Mouse (Mus musculus): ENCODE results near the gene Tor2a. TPM values are rescaled to one million over a fixed set of nuclear protein-coding genes. Genes with fewer than 3 reads are reported as not detected.

Tor2a gene
- polyA plus RNA-seq, 1 experiment, result 171 TPM

DNA sequence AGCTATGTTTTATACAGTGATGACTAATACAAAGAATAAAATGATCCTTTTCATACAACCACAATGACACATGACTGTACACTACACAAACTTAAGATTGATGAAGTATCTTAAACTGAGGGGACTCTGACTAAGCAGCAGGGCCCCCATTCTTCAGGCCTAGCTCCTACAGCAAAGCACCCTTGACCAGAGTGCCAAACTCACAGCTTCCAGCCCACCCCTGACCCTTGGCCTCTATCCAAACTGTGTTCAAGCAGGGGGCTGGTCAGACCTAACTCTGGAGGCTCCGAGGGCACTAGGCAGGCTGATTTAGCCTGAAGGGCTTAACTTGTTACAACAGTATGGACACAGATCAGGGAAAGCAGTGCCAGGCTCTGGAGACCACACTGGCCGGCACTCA, 31.5 kb downstream of the Tor2a start:
- Histone ChIP-seq H3K27me3 (ENCODE audit: control insufficient read depth, insufficient read depth, low read length) (no peaks in the 10 kb centered on the region), H3K36me3 (ENCODE audit: control insufficient read depth, insufficient read depth, low read length) (no peaks in the 10 kb centered on the region), H3K4me1 (replicated peaks; ENCODE audit: control insufficient read depth, insufficient read depth, low read length) (peaks cover 7% of the 10 kb centered on the region), H3K4me3 (ENCODE audit: control insufficient read depth, insufficient read depth, low read length) (no peak overlapping the region), H3K27ac (ENCODE audit: control insufficient read depth, insufficient read depth, low read length) (no peak overlapping the region)
- no peak for TF ChIP-seq CTCF (IDR thresholded peaks at IDR 0.05; ENCODE audit: borderline replicate concordance, control insufficient read depth, extremely low read depth, insufficient read depth, low read length, poor library complexity)
- no peak for TF ChIP-seq POLR2A (IDR thresholded peaks at IDR 0.05; ENCODE audit: control insufficient read depth, extremely low read depth, insufficient read depth, low read length, poor library complexity)
- DNase-seq, result no peak
- 96% methylated on average over 2 of the region's 2 CpGs for WGBS

DNA sequence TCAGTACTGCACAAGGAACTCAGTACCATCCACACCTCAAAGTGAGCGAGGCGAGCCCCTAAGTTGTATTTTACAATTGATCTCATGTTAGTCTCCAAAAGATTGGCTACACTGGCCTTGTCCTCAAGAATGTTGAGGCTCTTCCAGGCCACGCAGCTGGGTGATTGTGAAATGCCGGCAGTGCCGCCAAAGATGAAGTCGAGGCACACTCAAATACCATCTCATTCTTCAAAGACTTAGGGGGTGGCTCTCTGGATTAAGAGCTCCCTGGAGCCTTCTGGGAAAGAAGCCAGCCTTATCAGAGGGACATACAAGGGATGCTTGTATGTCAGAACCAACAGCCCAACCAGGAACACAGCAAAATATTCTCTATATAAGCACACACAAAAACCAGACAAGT, 34.3 kb downstream of the Tor2a start:
- no peak overlapping the region for H3K27ac ChIP-seq (ENCODE audit: control insufficient read depth, insufficient read depth, low read length)
- no peak overlapping the region for H3K4me3 ChIP-seq (ENCODE audit: control insufficient read depth, insufficient read depth, low read length)
- TF ChIP-seq POLR2A (IDR thresholded peaks at IDR 0.05; ENCODE audit: control insufficient read depth, extremely low read depth, insufficient read depth, low read length, poor library complexity), result no peak
- TF ChIP-seq CTCF (IDR thresholded peaks at IDR 0.05; ENCODE audit: borderline replicate concordance, control insufficient read depth, extremely low read depth, insufficient read depth, low read length, poor library complexity), result no peak
- no peaks in the 10 kb centered on the region for H3K36me3 ChIP-seq (ENCODE audit: control insufficient read depth, insufficient read depth, low read length)
- no peaks in the 10 kb centered on the region for H3K27me3 ChIP-seq (ENCODE audit: control insufficient read depth, insufficient read depth, low read length)
- peaks cover 3% of the 10 kb centered on the region for H3K4me1 ChIP-seq (replicated peaks; ENCODE audit: control insufficient read depth, insufficient read depth, low read length)
- no peak for DNase-seq
- WGBS, result 90% methylated on average over 6 of the region's 6 CpGs

DNA sequence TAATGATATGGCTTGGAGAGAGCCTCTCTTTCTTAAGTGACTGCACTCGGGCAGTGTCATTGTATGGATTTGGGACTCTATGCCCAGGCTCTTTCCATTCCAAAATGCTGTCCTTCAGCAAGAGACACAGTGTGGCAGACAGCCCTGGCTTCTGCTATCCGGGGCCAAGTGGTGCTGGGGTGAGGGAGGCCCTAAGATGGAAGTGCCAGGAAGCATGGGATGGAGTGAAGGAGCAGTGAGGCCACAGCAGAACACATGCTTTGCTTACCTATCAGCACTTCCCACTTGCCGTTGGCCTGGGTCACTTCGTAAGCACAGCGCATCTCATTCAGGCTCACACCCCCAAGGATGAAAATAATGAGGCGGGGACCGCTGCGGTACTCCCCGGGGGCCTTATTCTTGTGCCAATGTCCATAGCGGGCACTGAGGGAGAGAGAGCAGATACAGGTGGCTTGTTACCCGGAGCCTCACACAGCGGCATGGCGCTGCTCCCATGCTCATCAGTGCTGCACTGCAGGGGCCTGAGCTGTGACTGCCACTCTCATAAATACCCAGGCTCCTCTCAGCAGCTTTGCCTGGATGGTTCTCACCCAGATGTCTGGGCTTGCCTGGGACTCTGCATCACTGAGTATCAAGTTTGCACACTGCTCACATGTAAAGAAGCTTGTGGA, 38.8 kb downstream of the Tor2a start:
- Histone ChIP-seq H3K4me1 (replicated peaks; ENCODE audit: control insufficient read depth, insufficient read depth, low read length) (no peaks in the 10 kb centered on the region), H3K27me3 (ENCODE audit: control insufficient read depth, insufficient read depth, low read length) (no peaks in the 10 kb centered on the region), H3K36me3 (ENCODE audit: control insufficient read depth, insufficient read depth, low read length) (no peaks in the 10 kb centered on the region), H3K4me3 (ENCODE audit: control insufficient read depth, insufficient read depth, low read length) (no peak overlapping the region), H3K27ac (ENCODE audit: control insufficient read depth, insufficient read depth, low read length) (no peak overlapping the region)
- no peak for TF ChIP-seq POLR2A (IDR thresholded peaks at IDR 0.05; ENCODE audit: control insufficient read depth, extremely low read depth, insufficient read depth, low read length, poor library complexity)
- no peak for TF ChIP-seq CTCF (IDR thresholded peaks at IDR 0.05; ENCODE audit: borderline replicate concordance, control insufficient read depth, extremely low read depth, insufficient read depth, low read length, poor library complexity)
- no peak for DNase-seq
- 97% methylated on average over 13 of the region's 13 CpGs for WGBS

DNA sequence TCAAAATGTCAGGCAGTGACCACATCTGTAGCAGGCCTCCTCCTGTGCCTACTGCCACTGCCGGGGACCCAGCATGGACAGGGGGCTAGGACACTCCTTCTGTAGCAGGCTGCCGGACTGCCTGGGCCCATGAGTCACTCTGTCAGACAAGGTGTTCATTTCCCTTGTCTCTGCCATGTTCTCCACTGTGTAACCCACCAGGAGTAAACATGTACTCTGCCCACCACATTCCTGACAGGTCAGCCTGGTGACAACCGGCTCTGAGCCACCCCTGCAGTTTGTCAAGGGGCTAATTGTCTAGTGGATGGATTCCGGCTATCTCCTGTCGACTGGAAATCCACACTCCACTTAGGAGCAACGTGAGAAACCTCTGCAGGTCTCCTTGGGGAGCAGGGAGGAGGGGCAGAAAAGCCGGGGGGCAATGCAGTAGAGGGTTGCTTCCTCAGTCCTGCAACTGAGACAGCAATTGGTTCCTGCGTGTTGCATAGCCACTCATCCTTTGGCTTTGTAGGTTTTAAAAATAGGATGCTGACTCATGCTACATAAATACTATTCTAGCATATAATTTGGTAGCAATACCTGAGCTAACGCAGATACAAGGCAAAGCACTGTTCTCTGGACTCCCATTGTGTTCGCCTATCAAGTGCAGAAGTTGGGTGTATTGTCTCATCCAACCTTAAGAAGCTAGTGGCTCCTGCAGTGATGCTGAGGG, 41.4 kb downstream of the Tor2a start:
- no peak for DNase-seq
- WGBS, result 71% methylated on average over 10 of the region's 10 CpGs
- no peaks in the 10 kb centered on the region for H3K36me3 ChIP-seq (ENCODE audit: control insufficient read depth, insufficient read depth, low read length)
- no peak overlapping the region for H3K4me3 ChIP-seq (ENCODE audit: control insufficient read depth, insufficient read depth, low read length)
- H3K27ac ChIP-seq (ENCODE audit: control insufficient read depth, insufficient read depth, low read length), result no peak overlapping the region
- H3K27me3 ChIP-seq (ENCODE audit: control insufficient read depth, insufficient read depth, low read length), result no peaks in the 10 kb centered on the region
- no peaks in the 10 kb centered on the region for H3K4me1 ChIP-seq (replicated peaks; ENCODE audit: control insufficient read depth, insufficient read depth, low read length)
- TF ChIP-seq CTCF (IDR thresholded peaks at IDR 0.05; ENCODE audit: borderline replicate concordance, control insufficient read depth, extremely low read depth, insufficient read depth, low read length, poor library complexity) (no peak), POLR2A (IDR thresholded peaks at IDR 0.05; ENCODE audit: control insufficient read depth, extremely low read depth, insufficient read depth, low read length, poor library complexity) (no peak)

DNA sequence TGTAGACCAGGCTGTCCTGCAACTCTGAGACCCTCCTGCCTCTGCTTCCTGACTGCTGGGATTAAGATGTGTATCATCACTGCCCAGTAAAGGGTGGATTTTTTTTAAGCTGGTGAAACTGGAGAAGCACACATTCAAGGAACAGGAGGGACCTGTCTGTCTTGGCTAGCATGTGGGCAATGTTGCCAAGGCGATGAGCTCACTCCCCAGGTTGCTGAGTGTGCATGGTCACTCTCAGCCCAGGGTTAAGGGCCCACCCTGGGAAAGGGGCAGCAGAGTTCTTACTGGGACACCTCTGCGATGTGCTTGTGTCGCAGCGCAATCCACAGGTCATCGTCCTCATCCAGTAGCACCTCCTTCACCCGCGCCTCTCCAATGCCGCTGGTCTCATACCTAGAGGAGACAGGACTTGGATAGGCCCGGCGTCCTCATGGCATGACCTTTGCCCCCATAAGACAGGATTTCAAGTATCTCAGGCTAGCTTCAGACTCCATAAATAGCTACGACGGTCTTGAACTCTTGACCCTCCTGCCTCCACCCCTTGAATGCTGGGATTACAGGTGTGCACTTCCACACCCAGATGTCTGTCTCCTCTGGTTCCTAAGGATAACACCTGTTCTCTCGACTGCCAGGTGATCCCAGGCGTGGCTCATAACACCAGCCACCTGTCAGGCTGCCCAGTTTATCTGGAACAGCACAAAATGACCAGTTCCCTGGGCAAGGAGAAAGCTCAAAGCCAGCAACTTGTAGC, 52.0 kb downstream of the Tor2a start:
- no peak for DNase-seq
- TF ChIP-seq CTCF (IDR thresholded peaks at IDR 0.05; ENCODE audit: borderline replicate concordance, control insufficient read depth, extremely low read depth, insufficient read depth, low read length, poor library complexity) (no peak), POLR2A (IDR thresholded peaks at IDR 0.05; ENCODE audit: control insufficient read depth, extremely low read depth, insufficient read depth, low read length, poor library complexity) (no peak)
- 97% methylated on average over 14 of the region's 14 CpGs for WGBS
- H3K4me1 ChIP-seq (replicated peaks; ENCODE audit: control insufficient read depth, insufficient read depth, low read length), result no peaks in the 10 kb centered on the region
- H3K27ac ChIP-seq (ENCODE audit: control insufficient read depth, insufficient read depth, low read length), result no peak overlapping the region
- no peak overlapping the region for H3K4me3 ChIP-seq (ENCODE audit: control insufficient read depth, insufficient read depth, low read length)
- no peaks in the 10 kb centered on the region for H3K27me3 ChIP-seq (ENCODE audit: control insufficient read depth, insufficient read depth, low read length)
- H3K36me3 ChIP-seq (ENCODE audit: control insufficient read depth, insufficient read depth, low read length), result no peaks in the 10 kb centered on the region

Other genes with a start within 250 kb of the Tor2a start
- 57.4 and 66.7 TPM in 2 replicates for gene Fam102a, start 221.9 kb upstream of the Tor2a start, polyA plus RNA-seq (2012; rRNA removed)
- gene Dpm2, start 186.4 kb upstream of the Tor2a start, polyA plus RNA-seq (2012; rRNA removed), result 158 and 173 TPM in 2 replicates
- 0.92 and 1.1 TPM in 2 replicates for gene Pip5kl1, start 182.4 kb upstream of the Tor2a start, polyA plus RNA-seq (2012; rRNA removed)
- gene 9430097D07Rik, start 181.6 kb upstream of the Tor2a start, polyA plus RNA-seq (2012; rRNA removed), result not detected in 2 replicates
- gene St6galnac4, start 170.1 kb upstream of the Tor2a start, polyA plus RNA-seq (2012; rRNA removed), result 29.3 and 34.1 TPM in 2 replicates
- 18.1 and 25.9 TPM in 2 replicates for gene St6galnac6, start 157.5 kb upstream of the Tor2a start, polyA plus RNA-seq (2012; rRNA removed)
- 3.6 and 23.5 TPM in 2 replicates for gene Ak1, start 135.5 kb upstream of the Tor2a start, polyA plus RNA-seq (2012; rRNA removed)
- gene Eng, start 110.6 kb upstream of the Tor2a start, polyA plus RNA-seq (2012; rRNA removed), result 62.1 and 66.1 TPM in 2 replicates
- 61.8 and 65.7 TPM in 2 replicates for gene Fpgs, start 53.1 kb upstream of the Tor2a start, polyA plus RNA-seq (2012; rRNA removed)
- 220 and 239 TPM in 2 replicates for gene Cdk9, start 44.2 kb upstream of the Tor2a start, polyA plus RNA-seq (2012; rRNA removed)
- gene Sh2d3c, start 36.2 kb upstream of the Tor2a start, polyA plus RNA-seq (2012; rRNA removed), result 104 and 106 TPM in 2 replicates
- gene 6330409D20Rik, start 16.2 kb upstream of the Tor2a start, polyA plus RNA-seq (2012; rRNA removed), result 0.20 and 0.27 TPM in 2 replicates
- gene Ttc16, start 18.4 kb downstream of the Tor2a start, polyA plus RNA-seq (2012; rRNA removed), result 1.9 and 2.3 TPM in 2 replicates
- gene Ptrh1, start 18.6 kb downstream of the Tor2a start, polyA plus RNA-seq (2012; rRNA removed), result 36.5 and 43.4 TPM in 2 replicates
- 0.11 and 0.27 TPM in 2 replicates for gene Cfap157, start 27.2 kb downstream of the Tor2a start, polyA plus RNA-seq (2012; rRNA removed)
- 6.6 and 8.3 TPM in 2 replicates for gene Stxbp1, start 90.0 kb downstream of the Tor2a start, polyA plus RNA-seq (2012; rRNA removed)
- 20.8 and 22.9 TPM in 2 replicates for gene Fam129b, start 118.9 kb downstream of the Tor2a start, polyA plus RNA-seq (2012; rRNA removed)
- 495 and 552 TPM in 2 replicates for gene Rpl12, start 204.3 kb downstream of the Tor2a start, polyA plus RNA-seq (2012; rRNA removed)
- gene Lrsam1, start 204.4 kb downstream of the Tor2a start, polyA plus RNA-seq (2012; rRNA removed), result 13.7 and 15.3 TPM in 2 replicates
- gene Slc2a8, start 224.8 kb downstream of the Tor2a start, polyA plus RNA-seq (2012; rRNA removed), result 29.8 and 32.6 TPM in 2 replicates

All from thymus, adult 2 months (tissue).